Mouse (Mus musculus) lung, adult 2 months (tissue): ENCODE results near the gene Nudt19. TPM values are rescaled to one million over a fixed set of nuclear protein-coding genes. Genes with fewer than 3 reads are reported as not detected.

Source experiments
- DNase-seq: peaks from one replicate; pipeline ENCODE4 v3.0.0; 2022
- H3K4me1 ChIP-seq: fragments of 200-500 bp; 2 replicates; pipeline ENCODE4 v1.6.1; 2011; ENCODE audit warnings: low read length; ENCODE audit not compliant: control insufficient read depth, insufficient read depth
- H3K4me3 ChIP-seq: fragments of 200-500 bp; replicated peaks from 2 replicates; pipeline ENCODE3; 2011; ENCODE audit warnings: low read depth, mild to moderate bottlenecking, control low read depth, low read length; ENCODE audit errors: extremely low read depth
- CTCF ChIP-seq: fragments of 200-500 bp; IDR thresholded peaks from 2 replicates; pipeline ENCODE4 v1.5.1; 2011; ENCODE audit warnings: mild to moderate bottlenecking, low read length, control low read depth; ENCODE audit not compliant: insufficient read depth
- POLR2A ChIP-seq: fragments of 200-500 bp; IDR thresholded peaks from 2 replicates; pipeline ENCODE4 v1.6.1; 2011; ENCODE audit warnings: low read depth, mild to moderate bottlenecking, control low read depth, low read length, borderline replicate concordance; ENCODE audit errors: extremely low read depth
- WGBS: fragments of 180-500 bp; shearing (Covaris S2); methylation state at CpG from one replicate; pipeline ENCODE4 v1.1.7; 2018; 5-methylcytosine and 5-hydroxymethylcytosine counted together
- polyA plus RNA-seq: library from polyadenylated mRNA; depleted of rRNA; stranded (reverse); fragments of >200 nt; gene quantifications from 2 replicates; pipeline ENCODE4 v1.2.3, GENCODE M21; 2012

The Nudt19 gene
- polyA plus RNA-seq, 1 experiment: 20.6 TPM

GRCm38 (mm10) chr7:35564067-35564865 is 8.2 kb upstream of the Nudt19 start:
- DNase-seq: no peak
- 75% methylated on average over 2 of the region's 2 CpGs for WGBS
- no peak overlapping the region for H3K4me3 ChIP-seq
- no peaks in the 10 kb centered on the region for H3K4me1 ChIP-seq
- TF ChIP-seq POLR2A (no peak), CTCF (no peak)

GRCm38 (mm10) chr7:35563071-35563470 is 7.0 kb upstream of the Nudt19 start:
- no peak for TF ChIP-seq CTCF
- TF ChIP-seq POLR2A: no peak
- Histone ChIP-seq H3K4me1 (no peaks in the 10 kb centered on the region), H3K4me3 (no peak overlapping the region)
- DNase-seq: no peak
- 60% methylated on average over 11 of the region's 11 CpGs for WGBS

- TF ChIP-seq POLR2A (no peak), CTCF (no peak)
- WGBS: 87% methylated on average over 3 of the region's 3 CpGs
- DNase-seq: no peak
- H3K4me3 ChIP-seq: no peak overlapping the region
- H3K4me1 ChIP-seq: peaks cover 3% of the 10 kb centered on the region; the same call in 1 of the 2 replicates
Observed at GRCm38 (mm10) chr7:35559838-35560237, 3.7 kb upstream of the Nudt19 start.

GRCm38 (mm10) chr7:35558681-35559080 is 2.6 kb upstream of the Nudt19 start:
- no peak overlapping the region for H3K4me3 ChIP-seq
- TF ChIP-seq CTCF (no peak), POLR2A (no peak)
- DNase-seq: no peak
- 52% methylated on average over 2 of the region's 2 CpGs for WGBS
- peaks cover 3% of the 10 kb centered on the region; the same call in 1 of the 2 replicates for H3K4me1 ChIP-seq

GRCm38 (mm10) chr7:35557577-35557976 is 1.5 kb upstream of the Nudt19 start:
- peaks cover 3% of the 10 kb centered on the region; the same call in 1 of the 2 replicates for H3K4me1 ChIP-seq
- no peak overlapping the region for H3K4me3 ChIP-seq
- TF ChIP-seq POLR2A: no peak
- 57% methylated on average over 3 of the region's 3 CpGs for WGBS
- no peak for DNase-seq

- H3K4me3 ChIP-seq: no peak overlapping the region
- peaks cover 3% of the 10 kb centered on the region; the same call in 1 of the 2 replicates for H3K4me1 ChIP-seq
Observed at GRCm38 (mm10) chr7:35556905-35557304, 801 bp upstream of the Nudt19 start.

GRCm38 (mm10) chr7:35555224-35556204 is 590 bp downstream of the Nudt19 start:
- Histone ChIP-seq H3K4me1 (peaks cover 3% of the 10 kb centered on the region; the same call in 1 of the 2 replicates), H3K4me3 (peak overlapping the region; percentile 82)
- DNase-seq: peak; percentile 85
- TF ChIP-seq POLR2A (peak; percentile 73), CTCF (no peak)
- WGBS: under 1% methylated on average over 93 of the region's 93 CpGs

More at GRCm38 (mm10) chr7:35556905-35557304, 801 bp upstream of the Nudt19 start:
- TF ChIP-seq CTCF: no peak
- no peak for TF ChIP-seq POLR2A
- DNase-seq: no peak
- WGBS: 88% methylated on average over 5 of the region's 5 CpGs

GRCm38 (mm10) chr7:35554605-35555175 is 1.4 kb downstream of the Nudt19 start:
- DNase-seq: peak; percentile 7
- Histone ChIP-seq H3K4me3 (peak overlapping the region; percentile 82), H3K4me1 (peaks cover 3% of the 10 kb centered on the region; the same call in 1 of the 2 replicates)
- TF ChIP-seq CTCF (no peak), POLR2A (no peak)
- 3% methylated on average over 28 of the region's 28 CpGs for WGBS
